Mouse (Mus musculus): ENCODE measurements at regions not wholly inside any gene's neighbourhood (a gene's known extent, or its start where the extent isn't known, plus 50 kb on each side); places are given as distances from the start of the nearest gene placed in this dataset.

DNA sequence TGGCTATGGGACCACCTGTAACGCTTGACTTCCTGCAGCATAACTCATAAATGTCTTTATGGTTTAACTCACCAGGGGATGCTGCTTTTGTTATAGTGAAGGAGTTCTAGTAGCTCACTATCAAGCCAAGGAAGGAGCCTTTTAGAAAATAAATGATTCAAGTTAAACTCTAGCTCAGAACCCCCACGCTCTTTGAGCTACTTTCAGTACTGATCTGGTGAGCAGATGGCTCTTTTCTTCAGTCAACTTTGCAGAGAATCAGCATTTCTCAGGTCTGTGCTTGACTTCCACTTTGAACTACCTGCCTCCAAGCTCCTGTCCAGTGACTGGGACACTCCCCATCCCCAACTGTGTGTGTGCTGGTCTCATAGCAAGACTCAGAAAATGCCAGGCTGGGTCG, 694.3 kb upstream of the Tmpo start:
- TF ChIP-seq CTCF (IDR thresholded peaks at IDR 0.05; ENCODE audit: extremely low read depth, insufficient read length, insufficient replicate concordance, low read depth, low read length) = no peak
- no peak for TF ChIP-seq POLR2A (IDR thresholded peaks at IDR 0.05; ENCODE audit: low read depth, low read length)
